Mouse (Mus musculus) duodenum, adult 2 months (tissue): ENCODE results near the gene Wdr43. TPM values are rescaled to one million over a fixed set of nuclear protein-coding genes. Genes with fewer than 3 reads are reported as not detected.

Experiments
- polyA plus RNA-seq: library from polyadenylated mRNA; depleted of rRNA; stranded (reverse); fragments of >200 nt; gene quantifications from 2 replicates; pipeline ENCODE4 v1.2.3, GENCODE M21; 2012; ENCODE audit warnings: low replicate concordance; rRNA removed

Wdr43 gene
- 1.1 and 2.3 TPM in 2 replicates for polyA plus RNA-seq

GRCm38 (mm10) chr17:71615638-71616318, at the start of gene Wdr43:
Gene Wdr43, plus strand, starts transcription at chr17:71615895.

GRCm38 (mm10) chr17:71673092-71673491, 57.4 kb downstream of the Wdr43 start, which contains the start of gene Togaram2:
Gene Togaram2, plus strand, starts transcription at chr17:71673261.

Other genes starting within 250 kb of the Wdr43 start
- gene Gm4707, start 156.0 kb upstream of the Wdr43 start, polyA plus RNA-seq, result 0.43 TPM in 1 of 2 replicates, not detected in the other
- 1.3 and 1.8 TPM in 2 replicates for gene Smchd1, start 140.6 kb upstream of the Wdr43 start, polyA plus RNA-seq
- gene Ndc80, start 89.0 kb upstream of the Wdr43 start, polyA plus RNA-seq, result 0.02 TPM in 1 of 2 replicates, not detected in the other
- not detected in 2 replicates for gene Spdya, start 63.8 kb upstream of the Wdr43 start, polyA plus RNA-seq
- 0.06 and 0.32 TPM in 2 replicates for gene Togaram2, start 57.4 kb downstream of the Wdr43 start, polyA plus RNA-seq
- gene Pcare, start 137.0 kb downstream of the Wdr43 start, polyA plus RNA-seq, result not detected in 2 replicates
- 0.46 and 0.56 TPM in 2 replicates for gene Clip4, start 152.6 kb downstream of the Wdr43 start, polyA plus RNA-seq